Mouse (Mus musculus) left cerebral cortex, postnatal 4 days (tissue): ENCODE results near the gene Olfr1416. TPM values are rescaled to one million over a fixed set of nuclear protein-coding genes. Genes with fewer than 3 reads are reported as not detected.

Experiments used
- DNase-seq: peaks from one replicate; pipeline ENCODE4 v3.0.0-alpha.2; 2022
- intact Hi-C: fragments of 180-260 bp; cut with DNase I; formaldehyde crosslinking; loops from one replicate; pipeline ENCODE4 v1.15.1; 2025
- microRNA-seq: library from miRNA; unstranded; fragments of <30 nt; microRNA quantifications from one replicate; pipeline ENCODE4 v1.2.0, GENCODE M21; 2022
- total RNA-seq, 2 experiments: library from RNA; stranded (reverse); gene quantifications; 2 replicates each; pipeline ENCODE4 v1.2.3; 2021

Gene Olfr1416
- total RNA-seq, 2 experiments from 2014 or later: not detected

DNA sequence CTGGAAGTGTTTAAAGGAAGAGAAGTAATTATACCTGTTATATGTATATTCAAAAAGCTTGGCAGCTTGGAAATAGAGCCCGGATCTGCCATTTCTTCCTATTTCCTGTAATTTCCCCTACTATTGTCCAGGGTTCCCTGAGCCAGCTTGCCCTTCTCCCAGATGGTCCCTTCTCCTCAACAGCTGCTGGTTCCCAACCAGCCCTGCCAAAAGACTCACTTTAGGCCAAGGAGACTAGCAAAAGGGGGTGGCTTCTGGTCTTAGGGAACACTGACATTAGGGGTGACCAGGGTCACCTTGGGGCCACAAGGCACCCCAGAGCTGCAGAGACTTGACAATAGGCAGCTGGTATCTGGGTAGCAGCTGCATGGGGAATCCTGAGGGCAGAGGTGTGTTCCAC is 49.9 kb downstream of the Olfr1416 start:
- DNase-seq: peak; percentile 32
- intact Hi-C loops: no loop called here

DNA sequence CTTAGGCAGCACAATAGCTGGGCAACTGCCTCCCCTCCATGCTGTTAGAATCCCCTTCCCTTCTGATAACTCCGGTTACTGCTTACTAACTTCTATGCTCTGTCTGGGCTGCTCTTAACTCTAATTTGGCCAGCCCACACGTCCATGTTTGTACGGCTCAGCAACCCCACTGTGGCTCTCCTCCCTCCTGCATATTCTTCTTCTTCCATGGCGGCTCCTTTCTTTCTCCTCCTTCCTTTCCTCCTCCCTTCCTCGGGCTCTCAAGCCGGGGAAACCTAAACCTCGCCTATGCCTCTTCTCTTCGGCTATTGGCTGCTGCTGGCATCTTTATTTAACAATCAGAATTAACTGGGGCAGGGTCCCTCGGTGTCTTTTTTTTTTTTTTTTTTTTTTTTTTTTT is 52.1 kb downstream of the Olfr1416 start:
- intact Hi-C loops: no loop called here
- no peak for DNase-seq

DNA sequence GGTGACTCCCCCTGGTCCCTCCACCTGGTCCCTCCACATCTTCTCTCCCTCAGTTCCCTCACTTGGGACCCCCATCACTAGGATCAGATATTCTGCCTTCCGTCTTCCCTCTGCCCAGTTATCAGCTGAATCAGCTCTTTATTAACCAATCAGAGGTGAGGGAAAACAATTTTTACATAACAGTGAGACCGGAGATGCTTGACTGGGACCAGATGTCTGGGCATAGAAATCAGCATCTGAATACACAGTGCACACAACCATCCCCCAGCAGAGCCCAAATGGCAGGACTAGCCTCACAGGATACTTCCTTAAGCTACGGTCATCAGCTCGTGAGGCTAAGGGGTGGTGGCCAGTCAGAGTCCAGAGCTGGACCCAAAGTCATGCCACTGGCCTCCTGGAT is 52.8 kb downstream of the Olfr1416 start:
- no peak for DNase-seq
- intact Hi-C loops: no loop called here

DNA sequence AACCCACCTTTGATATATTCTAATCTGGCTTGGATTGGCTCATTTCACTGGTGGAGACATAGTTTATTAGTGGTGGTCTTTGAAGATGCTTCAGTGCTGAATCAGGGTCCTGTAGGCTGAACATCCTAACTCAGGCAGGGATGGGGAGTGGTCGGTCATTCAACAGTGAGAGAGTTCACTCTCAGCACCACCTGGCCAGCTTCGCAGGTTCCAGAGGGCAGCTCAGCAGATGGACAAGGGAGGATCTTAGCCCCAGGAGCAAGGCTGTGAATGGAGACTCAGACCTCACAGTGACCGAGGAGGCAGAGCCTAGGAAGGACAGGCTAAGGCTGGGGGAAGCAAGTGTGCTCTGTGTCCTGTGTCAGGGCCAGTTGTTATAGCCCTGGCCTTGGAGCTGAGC is 53.5 kb downstream of the Olfr1416 start:
- intact Hi-C loops: no loop called here
- no peak for DNase-seq

DNA sequence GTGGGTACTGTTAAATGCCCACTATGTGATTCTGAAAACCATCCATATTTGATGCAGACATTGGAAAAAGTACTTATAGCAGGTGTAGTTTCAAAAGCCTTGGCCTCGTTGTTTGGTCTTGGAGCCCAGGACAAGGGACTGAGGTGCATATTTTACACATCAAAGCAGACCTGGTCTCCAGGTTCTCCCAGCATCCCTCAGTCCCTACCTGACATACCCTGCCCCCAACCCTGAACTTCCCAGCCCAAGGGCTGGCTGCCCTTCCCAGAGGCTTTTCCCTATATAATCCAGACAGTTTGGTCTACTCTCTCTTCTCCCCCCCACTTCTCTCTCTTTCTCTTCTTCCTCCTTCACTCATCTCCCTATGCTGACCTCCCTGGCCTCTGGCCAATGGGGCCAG is 53.9 kb downstream of the Olfr1416 start:
- DNase-seq: no peak
- intact Hi-C loops: no loop called here

Small RNA genes within 50 kb of the gene (microRNA-seq; reads per million reads assigned to microRNA genes)
- 10.5 reads per million, percentile 26 among the genes with 10 or more reads in this experiment for gene Mir6900

Other genes starting within 250 kb of the Olfr1416 start
- gene Ndufa10, start 11.3 kb downstream of the Olfr1416 start, total RNA-seq: 100 to 1,000 TPM; 161 to 166 TPM
- not detected for gene Olfr1415, start 11.0 kb upstream of the Olfr1416 start, total RNA-seq
- not detected for gene Olfr1414, start 33.5 kb upstream of the Olfr1416 start, total RNA-seq
- not detected for gene Olfr1413, start 86.2 kb upstream of the Olfr1416 start, total RNA-seq
- gene Olfr1412, start 100.7 kb upstream of the Olfr1416 start, total RNA-seq: not detected
- gene Olfr1411, start 109.3 kb upstream of the Olfr1416 start, total RNA-seq: not detected
- not detected for gene Olfr1410, start 120.7 kb upstream of the Olfr1416 start, total RNA-seq
- not detected for gene Olfr12, start 132.7 kb upstream of the Olfr1416 start, total RNA-seq
- 100 to 1,000 TPM; 231 to 252 TPM for gene Cops9, start 156.9 kb upstream of the Olfr1416 start, total RNA-seq
- not detected for gene Otos, start 163.7 kb upstream of the Olfr1416 start, total RNA-seq